12 mouse cellular contexts compared by ENCODE assay signal in the genomic region with DNA sequence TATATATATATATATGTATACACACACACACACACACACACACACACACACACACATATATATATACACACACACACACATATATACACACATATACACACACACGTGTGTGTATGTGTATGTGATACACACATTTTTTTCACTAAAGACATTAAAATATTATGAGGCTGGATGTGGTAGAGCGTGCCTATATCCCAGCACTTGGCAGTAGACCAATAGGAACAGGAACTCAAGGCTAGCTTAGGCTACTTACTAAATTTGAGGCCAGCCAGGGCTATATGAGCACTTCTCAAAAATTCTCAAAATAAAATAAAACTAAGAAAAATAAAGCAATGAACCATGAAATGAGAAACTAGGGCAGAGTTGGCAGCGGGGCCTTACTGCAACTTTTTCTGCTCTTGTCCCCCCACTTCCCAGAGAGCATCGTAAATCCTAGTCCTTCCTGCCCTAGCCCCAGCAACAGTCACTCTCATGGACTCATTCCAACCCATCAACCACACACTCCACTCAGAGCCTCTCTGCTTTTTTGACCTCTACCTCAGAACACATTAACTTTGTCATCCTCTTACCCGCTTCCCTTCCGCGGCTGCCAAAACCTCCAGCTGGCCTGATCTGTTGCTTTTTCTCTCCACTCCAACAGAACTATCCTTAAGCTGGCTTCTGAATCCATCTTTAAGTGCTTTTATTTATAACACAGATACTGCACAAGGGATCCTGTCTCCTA.
DNase-seq lines count a peak whose midpoint lies in the region; ATAC-seq and TF ChIP-seq lines count a peak whose summit lies in the region.
"Had no signal": no experiment of that assay in that cellular context is flagged by ENCODE, and none has a peak within 500 bp of the region (broad histone marks: within the 10 kb centered on the region; RNA-seq: fewer than 3 reads in every experiment).

No protein-coding gene starts in this region.

- 0 out of 2 replicates have a peak overlapping the region, but pooled peaks have one; percentile 18 for H3K27ac ChIP-seq in neural tube, embryonic 15.5 days (replicated peaks)
- H3K27ac ChIP-seq in heart, embryonic 16.5 days (ENCODE audit: low read length) = peak overlapping the region; percentile 21
- no peak overlapping the region for H3K27ac ChIP-seq in kidney, embryonic 16.5 days (ENCODE audit: low read length)
- H3K27ac ChIP-seq in stomach, embryonic 14.5 days (ENCODE audit: low read length) = peak overlapping the region; percentile 70; the same call in 1 of the 2 replicates
- H3K27ac ChIP-seq in thymus, adult 2 months (ENCODE audit: control insufficient read depth, insufficient read depth, low read length) = no peak overlapping the region
- H3K27ac ChIP-seq: embryonic facial prominence, embryonic 12.5 days; macrophage; neural tube, embryonic 12.5 days had no signal

- no peaks in the 10 kb centered on the region for H3K9me3 ChIP-seq in neural tube, embryonic 15.5 days (replicated peaks)
- H3K9me3 ChIP-seq in heart, embryonic 16.5 days (replicated peaks; ENCODE audit: control insufficient read depth, low read length) = no peaks in the 10 kb centered on the region
- no peaks in the 10 kb centered on the region for H3K9me3 ChIP-seq in kidney, embryonic 16.5 days (ENCODE audit: low read length)
- no peaks in the 10 kb centered on the region for H3K9me3 ChIP-seq in stomach, embryonic 14.5 days (ENCODE audit: control insufficient read depth, low read depth, low read length)
- H3K9me3 ChIP-seq: embryonic facial prominence, embryonic 12.5 days; neural tube, embryonic 12.5 days had no signal

- ATAC-seq in neural tube, embryonic 15.5 days (ENCODE audit: low FRiP score) = peak; percentile 68; the same call in 1 of the 2 replicates
- peak; percentile 75 for ATAC-seq in heart, embryonic 16.5 days (replicated peaks; ENCODE audit: extremely low read depth, insufficient read depth, low FRiP score)
- peak; percentile 82 for ATAC-seq in kidney, embryonic 16.5 days (ENCODE audit: low FRiP score, low TSS enrichment)
- peak; percentile 84; the same call in 1 of the 2 replicates for ATAC-seq in stomach, embryonic 14.5 days (ENCODE audit: insufficient number of reproducible peaks, insufficient read depth, low FRiP score, low read depth)

- TF ChIP-seq POLR2A in thymus, adult 2 months (IDR thresholded peaks at IDR 0.05; ENCODE audit: control insufficient read depth, extremely low read depth, insufficient read depth, low read length, poor library complexity) = no peak

- no peaks in the 10 kb centered on the region for H3K27me3 ChIP-seq in neural tube, embryonic 15.5 days (replicated peaks)
- no peaks in the 10 kb centered on the region for H3K27me3 ChIP-seq in heart, embryonic 16.5 days (ENCODE audit: control insufficient read depth, insufficient read depth, low read length)
- H3K27me3 ChIP-seq in kidney, embryonic 16.5 days (ENCODE audit: insufficient read depth, low read length) = no peaks in the 10 kb centered on the region
- H3K27me3 ChIP-seq in stomach, embryonic 14.5 days (ENCODE audit: control insufficient read depth, insufficient read depth, low read length) = no peaks in the 10 kb centered on the region
- H3K27me3 ChIP-seq in thymus, adult 2 months (ENCODE audit: control insufficient read depth, insufficient read depth, low read length) = no peaks in the 10 kb centered on the region
- H3K27me3 ChIP-seq: embryonic facial prominence, embryonic 12.5 days; neural tube, embryonic 12.5 days had no signal

- H3K36me3 ChIP-seq in neural tube, embryonic 15.5 days = no peaks in the 10 kb centered on the region
- H3K36me3 ChIP-seq in heart, embryonic 16.5 days (ENCODE audit: control insufficient read depth, insufficient read depth) = no peaks in the 10 kb centered on the region
- H3K36me3 ChIP-seq in kidney, embryonic 16.5 days (ENCODE audit: insufficient read depth, low read length) = peaks cover 10% of the 10 kb centered on the region; the same call in 1 of the 2 replicates
- 0 out of 2 replicates have a peak, but pooled peaks cover 3% of the 10 kb centered on the region for H3K36me3 ChIP-seq in stomach, embryonic 14.5 days (ENCODE audit: control insufficient read depth, insufficient read depth, low read length)
- no peaks in the 10 kb centered on the region for H3K36me3 ChIP-seq in thymus, adult 2 months (ENCODE audit: control insufficient read depth, insufficient read depth, low read length)

- H3K4me3 ChIP-seq in neural tube, embryonic 15.5 days (replicated peaks) = no peak overlapping the region
- H3K4me3 ChIP-seq in heart, embryonic 16.5 days (ENCODE audit: low read length) = no peak overlapping the region
- no peak overlapping the region for H3K4me3 ChIP-seq in kidney, embryonic 16.5 days (ENCODE audit: low read length)
- H3K4me3 ChIP-seq in stomach, embryonic 14.5 days (ENCODE audit: low read depth, low read length) = no peak overlapping the region
- H3K4me3 ChIP-seq in thymus, adult 2 months (ENCODE audit: control insufficient read depth, insufficient read depth, low read length) = no peak overlapping the region
- H3K4me3 ChIP-seq: embryonic facial prominence, embryonic 12.5 days; neural tube, embryonic 12.5 days had no signal

- no peak overlapping the region for H3K4me2 ChIP-seq in neural tube, embryonic 15.5 days
- H3K4me2 ChIP-seq in heart, embryonic 16.5 days (ENCODE audit: low read depth, low read length) = no peak overlapping the region
- H3K4me2 ChIP-seq in kidney, embryonic 16.5 days (replicated peaks; ENCODE audit: low read depth, low read length) = no peak overlapping the region
- no peak overlapping the region for H3K4me2 ChIP-seq in stomach, embryonic 14.5 days (replicated peaks; ENCODE audit: low read depth, low read length)
- H3K4me2 ChIP-seq: embryonic facial prominence, embryonic 12.5 days; neural tube, embryonic 12.5 days had no signal

- no peak for TF ChIP-seq CTCF in thymus, adult 2 months (IDR thresholded peaks at IDR 0.05; ENCODE audit: borderline replicate concordance, control insufficient read depth, extremely low read depth, insufficient read depth, low read length, poor library complexity)

- no peak for DNase-seq in neural tube, embryonic 10.5 days (ENCODE audit: extremely low spot score, low spot score)
- DNase-seq in thymus, postnatal 36 days = no peak
- no peak for DNase-seq in adrenal gland, postnatal 25 days
- DNase-seq in thymus, adult 2 months = no peak
- DNase-seq: layer of hippocampus, adult 9-11 months had no signal

- H3K9ac ChIP-seq in neural tube, embryonic 15.5 days (replicated peaks) = no peak overlapping the region
- H3K9ac ChIP-seq in heart, embryonic 16.5 days (ENCODE audit: low read length) = no peak overlapping the region
- H3K9ac ChIP-seq in kidney, embryonic 16.5 days (replicated peaks; ENCODE audit: low read length) = no peak overlapping the region
- no peak overlapping the region for H3K9ac ChIP-seq in stomach, embryonic 14.5 days (replicated peaks; ENCODE audit: low read depth, low read length)
- H3K9ac ChIP-seq: embryonic facial prominence, embryonic 12.5 days; neural tube, embryonic 12.5 days had no signal

- H3K4me1 ChIP-seq in neural tube, embryonic 15.5 days = no peaks in the 10 kb centered on the region
- 0 out of 2 replicates have a peak, but pooled peaks cover 2% of the 10 kb centered on the region for H3K4me1 ChIP-seq in heart, embryonic 16.5 days (ENCODE audit: control insufficient read depth, insufficient read depth, low read length)
- peaks cover 8% of the 10 kb centered on the region for H3K4me1 ChIP-seq in kidney, embryonic 16.5 days (ENCODE audit: insufficient read depth, low read length)
- no peaks in the 10 kb centered on the region; the same call in 1 of the 2 replicates for H3K4me1 ChIP-seq in stomach, embryonic 14.5 days (ENCODE audit: control insufficient read depth, insufficient read depth, low read length)
- H3K4me1 ChIP-seq in thymus, adult 2 months (replicated peaks; ENCODE audit: control insufficient read depth, insufficient read depth, low read length) = no peaks in the 10 kb centered on the region
- H3K4me1 ChIP-seq: embryonic facial prominence, embryonic 12.5 days; neural tube, embryonic 12.5 days had no signal

- WGBS in neural tube, embryonic 15.5 days = 79% methylated on average over 7 of the region's 7 CpGs
- WGBS in heart, embryonic 16.5 days = 61% methylated on average over 7 of the region's 7 CpGs
- WGBS in kidney, embryonic 16.5 days = 37% methylated on average over 7 of the region's 7 CpGs
- WGBS in stomach, embryonic 14.5 days = 46% methylated on average over 7 of the region's 7 CpGs
- WGBS in thymus, adult 2 months = 54% methylated on average over 7 of the region's 7 CpGs

Comparison
In these comparisons a context has a peak if more than half of its experiments do, and no peak if none do; other contexts are left out.
1. H3K27ac ChIP-seq: peak in neural tube, embryonic 15.5 days (single experiment), heart, embryonic 16.5 days (single experiment) and stomach, embryonic 14.5 days (single experiment); none in kidney, embryonic 16.5 days (single experiment) and thymus, adult 2 months (single experiment).
2. Peak in every context shown above with its lines, with median percentiles within 50 percentile points of each other: ATAC-seq.